Mouse (Mus musculus) ovary, adult 18-20 months (tissue): Measurements from ENCODE around the gene Olfr97.

Source experiments
- DNase-seq: peaks from one replicate; pipeline ENCODE4 v3.0.0; 2022; ENCODE audit warnings: low spot score, mixed read lengths

Gene Olfr97

DNA sequence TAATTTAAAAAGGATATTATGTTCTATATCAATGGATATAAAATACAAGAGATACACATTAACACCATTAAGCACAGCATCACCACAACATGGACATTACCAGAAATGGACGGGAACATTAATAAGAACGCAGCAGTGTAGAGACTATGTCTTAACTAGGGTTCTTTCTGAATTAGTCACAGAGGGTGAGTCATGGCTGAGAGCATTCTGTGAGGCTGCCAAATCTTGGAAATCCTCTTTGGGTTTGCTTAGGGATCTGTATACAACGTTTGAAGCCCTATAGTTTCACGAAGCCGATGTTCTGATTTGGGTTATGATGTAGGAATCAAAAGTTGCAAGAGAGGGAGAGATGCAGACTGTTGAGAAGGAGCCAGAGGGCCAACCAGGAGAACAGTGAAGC is 42.3 kb downstream of the Olfr97 start:
- no peak for DNase-seq

DNA sequence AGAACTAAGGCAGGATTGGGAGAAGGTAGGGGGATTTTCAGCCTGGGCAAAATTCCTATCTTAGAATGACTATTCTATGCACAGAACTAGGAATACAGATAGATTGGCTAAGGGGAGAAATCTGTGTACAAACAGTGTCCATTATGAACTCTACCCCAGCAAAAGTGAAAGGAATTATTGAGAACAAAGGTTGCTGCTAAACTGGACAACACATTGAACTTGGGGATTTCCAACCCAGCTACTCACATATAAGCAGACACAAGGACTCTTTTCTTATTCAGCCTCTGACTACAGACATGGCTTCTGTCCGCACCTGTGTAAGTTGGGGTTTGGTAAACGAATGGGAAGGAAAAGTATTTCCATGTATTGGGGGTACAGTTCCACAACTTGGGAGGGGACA is 43.5 kb downstream of the Olfr97 start, which contains the start of gene Ubd:
Gene Ubd (plus strand): TSS at position 237 of the 400 bp plus-strand sequence.
- no peak for DNase-seq

DNA sequence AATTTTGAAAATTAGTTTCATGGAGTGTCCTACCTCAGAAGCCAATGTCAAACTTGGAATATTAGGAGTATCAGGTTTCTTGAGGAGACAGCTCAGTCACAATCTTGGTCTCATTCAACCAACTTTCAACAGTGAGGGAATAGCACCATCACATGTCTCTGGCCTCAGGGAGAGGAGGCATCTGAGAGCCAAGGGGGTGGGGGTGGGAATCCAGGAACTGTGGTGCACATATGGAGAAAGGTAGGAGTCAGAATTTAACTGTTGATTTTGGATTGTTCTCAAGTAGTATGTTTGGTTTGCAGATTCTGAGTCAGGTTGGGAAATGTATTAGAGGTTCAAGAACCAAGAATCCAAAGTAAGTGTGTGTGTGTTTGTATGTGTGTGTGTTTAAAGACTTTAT is 44.1 kb downstream of the Olfr97 start:
- DNase-seq, result no peak

- no peak for DNase-seq
These were observed 46.4 kb downstream of the Olfr97 start for GRCm38 (mm10) chr17:37190711-37191110.

GRCm38 (mm10) chr17:37185474-37185873 is 51.7 kb downstream of the Olfr97 start:
- no peak for DNase-seq
